Mouse (Mus musculus) C2C12 (cell line): ENCODE data around the gene E330009J07Rik.

Source experiments
- CEBPB ChIP-seq: IDR thresholded peaks from one replicate; pipeline ENCODE4 v1.6.1; 2011; ENCODE audit warnings: low read depth, mild to moderate bottlenecking, control low read depth, moderate library complexity
- CTCF ChIP-seq: IDR thresholded peaks from one replicate; pipeline ENCODE4 v1.5.1; 2011; ENCODE audit not compliant: control insufficient read depth, insufficient read depth, insufficient read length
- FOSL1 ChIP-seq: IDR thresholded peaks from one replicate; pipeline ENCODE4 v1.8.0; 2011; ENCODE audit warnings: mild to moderate bottlenecking, low read length; ENCODE audit not compliant: poor library complexity, insufficient read depth, severe bottlenecking
- MAX ChIP-seq: IDR thresholded peaks from one replicate; pipeline ENCODE4 v1.6.1; 2011; ENCODE audit warnings: mild to moderate bottlenecking, control low read depth
- MYOD1 ChIP-seq: IDR thresholded peaks from one replicate; pipeline ENCODE4 v1.6.1; 2011; ENCODE audit warnings: low read depth; ENCODE audit not compliant: control insufficient read depth, insufficient read length
- USF1 ChIP-seq: IDR thresholded peaks from one replicate; pipeline ENCODE4 v1.6.1; 2011; ENCODE audit warnings: low read depth, mild to moderate bottlenecking, control low read depth, moderate library complexity

GRCm38 (mm10) chr6:40385682-40386081 lies 50.3 kb downstream of the E330009J07Rik start:
- no peak for TF ChIP-seq CTCF
- no peak for TF ChIP-seq CEBPB
- no peak for TF ChIP-seq MAX
- TF ChIP-seq FOSL1, result no peak
- no peak for TF ChIP-seq USF1
- no peak for TF ChIP-seq MYOD1
